Mouse (Mus musculus) gastrocnemius, postnatal 36 days (tissue): ENCODE results near the gene Masp2. TPM values are rescaled to one million over a fixed set of nuclear protein-coding genes. Genes with fewer than 3 reads are reported as not detected.

Source experiments
- DNase-seq, 2 experiments: peaks; one replicate each; pipeline ENCODE4 v3.0.0; 2022
- intact Hi-C: fragments of 180-260 bp; cut with DNase I; formaldehyde crosslinking; loops from one replicate; pipeline ENCODE4 v1.15.1; 2025
- long read RNA-seq, 2 experiments: library from polyadenylated mRNA; stranded (forward); transcript quantifications; one replicate each; pipeline ENCODE4 v2.0.0; 2021
- total RNA-seq, 2 experiments: library from RNA; stranded (reverse); gene quantifications; 2 replicates each; pipeline ENCODE4 v1.2.3; 2021

The Masp2 gene
- total RNA-seq, result under 1 TPM; 0.17 to 0.77 TPM
- long read RNA-seq, experiment 1, partial matches to known transcripts, result 0 of 1 reads
- long read RNA-seq, experiment 1, other reads (novel, unspliced or antisense), result 1 of 1 reads
- long read RNA-seq, experiment 2, result 0 reads

DNA sequence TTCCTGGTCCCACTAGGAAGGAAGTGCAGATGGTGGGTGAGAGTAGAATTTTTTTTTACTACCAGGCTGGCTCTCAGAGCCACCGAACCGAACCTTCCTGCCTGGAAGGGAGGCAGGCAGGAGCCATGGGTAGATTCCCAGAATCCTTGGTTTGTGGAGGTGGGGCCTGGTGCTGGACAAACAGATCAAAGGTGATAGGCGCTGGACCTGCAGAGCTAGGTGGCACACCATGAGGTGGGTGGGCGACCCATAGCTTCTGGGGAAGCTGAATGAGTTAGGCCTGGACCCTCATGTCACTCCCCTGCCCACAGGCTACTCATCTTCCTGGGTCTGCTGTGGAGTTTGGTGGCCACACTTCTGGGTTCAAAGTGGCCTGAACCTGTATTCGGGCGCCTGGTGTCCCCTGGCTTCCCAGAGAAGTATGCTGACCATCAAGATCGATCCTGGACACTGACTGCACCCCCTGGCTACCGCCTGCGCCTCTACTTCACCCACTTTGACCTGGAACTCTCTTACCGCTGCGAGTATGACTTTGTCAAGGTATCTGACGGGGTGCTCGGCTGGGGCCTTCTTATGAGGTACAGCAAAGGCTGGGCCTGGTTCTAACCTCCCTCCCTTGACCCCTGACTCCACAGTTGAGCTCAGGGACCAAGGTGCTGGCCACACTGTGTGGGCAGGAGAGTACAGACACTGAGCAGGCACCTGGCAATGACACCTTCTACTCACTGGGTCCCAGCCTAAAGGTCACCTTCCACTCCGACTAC is at the start of gene Masp2:
TSS of gene Masp2 (plus strand) at position 198 of the 764 bp plus-strand sequence.
- intact Hi-C loops, result no loop called here
- DNase-seq, result no peak

DNA sequence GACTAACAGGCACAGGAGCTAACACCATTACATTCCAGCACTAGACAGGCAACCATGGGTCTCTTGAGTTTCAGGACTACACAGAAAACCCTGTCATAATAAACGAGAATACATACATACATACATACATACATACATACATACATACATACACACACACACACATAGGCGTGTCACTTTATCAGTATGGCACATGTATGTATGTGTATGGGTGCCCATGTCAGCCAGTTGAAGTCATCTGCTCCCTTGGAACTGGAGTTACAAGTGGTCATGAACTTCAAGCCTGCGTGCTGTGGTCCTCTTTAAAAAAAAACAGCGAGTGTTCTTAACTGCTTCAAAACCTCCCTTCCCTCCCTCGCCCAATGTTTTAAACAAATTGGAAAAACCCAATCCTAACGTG is 44.6 kb upstream of the Masp2 start:
- no peak for DNase-seq

DNA sequence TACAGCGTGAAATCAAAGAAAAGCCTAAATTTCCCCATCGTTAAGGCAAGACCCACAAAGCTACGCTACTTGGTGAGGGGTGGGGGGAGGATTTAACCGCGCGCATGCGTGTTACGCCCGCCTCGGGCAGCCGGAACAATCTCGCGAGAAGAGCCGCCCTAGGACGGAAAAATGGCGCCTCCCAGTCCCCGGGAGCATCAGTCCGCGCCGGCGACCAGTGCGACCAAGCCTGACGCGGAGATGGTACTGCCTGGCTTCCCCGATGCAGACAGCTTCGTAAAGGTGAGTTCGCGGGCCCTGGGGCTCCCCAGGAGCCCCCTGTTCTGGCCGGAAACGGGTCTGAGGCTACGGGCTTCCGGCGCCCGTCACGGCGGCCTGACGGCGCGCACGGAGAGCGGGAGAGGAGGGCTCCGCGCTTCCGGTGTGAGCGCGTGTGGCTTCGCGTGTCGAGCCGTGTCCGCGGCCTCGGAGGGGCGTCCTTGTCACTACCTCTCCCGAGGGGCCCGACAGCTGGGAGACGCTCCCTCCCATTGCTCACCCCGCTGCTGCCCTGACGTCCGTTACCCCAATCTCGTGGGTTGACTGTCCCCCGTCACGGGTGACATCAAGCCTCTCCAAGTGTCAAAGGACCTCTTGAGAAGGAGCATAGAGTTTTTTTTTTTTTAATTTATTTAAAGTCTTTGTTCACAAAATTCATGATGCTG is 43.9 kb upstream of the Masp2 start, which contains the start of gene Exosc10:
TSS of gene Exosc10 (plus strand) at position 133 of the 704 bp plus-strand sequence.
- intact Hi-C loops, result no loop called here
- peak; percentile 82 to 83 for DNase-seq

More for the DNA sequence above, 44.6 kb upstream of the Masp2 start:
- intact Hi-C loops, result no loop called here

DNA sequence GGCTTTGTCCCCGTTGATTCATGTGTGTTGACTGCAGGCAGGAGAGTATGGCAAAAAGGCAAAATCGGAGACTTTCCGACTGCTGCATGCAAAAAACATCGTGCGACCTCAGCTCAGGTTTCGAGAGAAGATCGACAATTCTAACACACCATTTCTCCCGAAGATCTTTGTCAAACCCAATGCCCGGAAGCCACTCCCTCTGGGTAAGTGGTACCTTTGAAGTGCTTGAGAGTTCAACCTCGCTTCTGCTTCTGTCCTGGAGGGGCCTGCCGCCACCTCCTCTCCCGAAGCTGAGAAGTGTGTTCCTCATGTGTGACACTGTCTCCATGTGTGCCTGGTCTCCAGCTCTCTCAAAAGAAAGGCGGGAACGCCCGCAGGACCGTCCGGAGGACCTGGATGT is 39.7 kb upstream of the Masp2 start:
- intact Hi-C loops, result no loop called here
- DNase-seq, result no peak

DNA sequence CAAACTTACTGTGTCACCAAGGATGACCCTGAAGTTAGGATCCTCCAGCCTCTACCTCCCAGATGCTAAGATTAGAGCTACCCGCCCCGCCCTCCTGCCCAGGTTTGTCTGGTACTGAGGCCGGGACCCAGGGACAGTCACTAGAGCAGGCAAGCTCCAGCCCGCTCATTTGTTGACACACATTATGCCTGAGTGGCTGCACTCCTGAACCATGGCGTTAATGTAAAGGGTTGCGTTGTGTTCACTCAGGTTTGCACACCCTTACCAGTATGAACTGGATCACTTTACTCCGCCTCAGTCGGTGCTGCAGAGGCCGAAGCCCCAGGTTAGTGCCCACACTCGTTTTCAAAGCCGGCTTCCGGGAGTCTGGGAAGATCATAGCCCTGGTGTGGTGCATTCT is 38.8 kb upstream of the Masp2 start:
- intact Hi-C loops, result no loop called here
- no peak for DNase-seq

DNA sequence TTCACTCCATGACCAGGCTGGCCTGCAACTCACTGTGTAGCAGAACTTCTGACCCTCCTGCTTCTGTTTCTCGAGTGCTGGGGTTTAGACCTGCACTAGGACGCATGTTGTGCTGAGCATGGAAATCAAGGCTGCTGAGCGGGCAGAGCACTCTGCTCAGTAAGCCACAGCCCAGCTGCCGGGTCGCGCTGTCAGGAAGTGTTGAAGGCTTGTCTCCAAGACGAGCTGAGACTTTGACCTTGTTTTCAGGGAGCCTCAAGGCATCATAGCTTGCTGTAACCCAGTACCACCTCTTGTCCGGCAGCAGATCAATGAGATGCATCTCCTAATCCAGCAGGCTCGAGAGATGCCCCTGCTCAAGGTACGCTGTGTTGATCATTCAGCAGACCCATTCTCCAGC is 32.2 kb upstream of the Masp2 start:
- no peak for DNase-seq
- intact Hi-C loops, result no loop called here

DNA sequence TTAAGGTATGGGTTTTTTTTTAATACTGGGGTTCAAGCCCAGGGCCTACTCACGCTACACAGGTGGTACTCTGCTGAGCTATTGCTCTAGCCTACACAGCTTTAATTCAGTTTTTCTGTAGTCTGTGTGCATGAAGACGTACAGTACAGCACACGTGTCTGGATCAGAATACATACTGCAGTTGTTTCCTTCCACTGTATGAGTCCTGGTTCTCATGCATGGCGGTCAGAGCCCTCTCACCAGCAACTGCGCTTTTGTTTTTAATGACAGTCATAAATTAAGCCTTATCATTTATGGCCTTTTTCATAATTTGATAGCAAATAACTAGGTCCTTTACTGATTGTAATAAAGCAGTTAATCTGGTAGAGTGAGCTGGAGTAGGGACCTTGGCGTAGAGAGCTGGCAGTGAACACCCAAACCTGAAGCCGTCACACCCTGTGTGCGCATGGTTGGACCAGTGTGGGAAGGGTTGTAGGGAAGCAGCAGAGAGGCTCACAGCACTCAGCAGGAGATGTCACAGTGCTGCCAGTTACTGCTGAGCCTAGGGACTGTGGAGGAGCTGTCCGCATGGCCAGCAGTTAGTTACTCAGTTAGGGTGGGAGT is 31.6 kb upstream of the Masp2 start:
- DNase-seq, result no peak
- intact Hi-C loops, result no loop called here

DNA sequence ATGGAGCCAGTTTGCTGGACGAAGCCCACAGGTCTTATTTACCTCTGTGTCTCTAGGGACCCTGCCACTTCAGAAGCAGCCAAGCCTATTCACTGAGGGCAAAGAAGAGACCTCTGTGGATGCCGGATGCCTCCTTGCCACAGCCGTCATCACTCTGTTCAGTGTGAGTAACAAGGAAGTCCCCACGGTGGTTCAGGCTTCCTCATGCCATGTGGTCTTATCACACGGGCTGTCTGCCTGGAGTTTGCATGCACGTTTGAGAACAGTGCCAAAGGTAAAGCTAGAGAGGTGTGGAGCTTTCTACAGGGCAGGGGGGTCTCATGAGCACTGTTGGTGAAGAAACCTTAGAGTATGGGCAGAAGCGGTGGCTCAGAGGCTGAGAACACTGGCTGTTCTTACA is 29.1 kb upstream of the Masp2 start:
- intact Hi-C loops, result loop anchor here (2.0 kb wide), 1 partner anchor 26 kb away; no protein-coding TSS in a partner anchor
- no peak for DNase-seq

DNA sequence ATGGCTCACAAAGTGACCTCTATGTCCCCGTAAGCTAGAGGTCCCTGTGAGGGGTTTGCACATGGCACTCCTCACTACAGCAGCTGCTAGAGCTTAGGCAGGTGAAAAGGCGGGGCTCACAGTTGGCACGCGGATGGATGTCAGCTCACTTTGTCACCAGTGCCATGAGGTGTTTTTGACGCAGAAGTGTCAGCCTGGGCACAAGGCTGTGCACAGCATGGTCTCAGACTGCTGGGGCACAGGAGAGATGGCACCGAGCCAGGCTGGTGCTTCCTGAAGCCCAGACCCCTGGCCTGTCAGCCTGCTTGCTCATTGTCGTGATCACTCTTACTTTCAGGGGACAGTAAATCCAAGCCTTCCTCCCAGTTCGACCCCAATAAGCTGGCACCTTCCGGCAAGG is 21.6 kb upstream of the Masp2 start:
- no peak for DNase-seq
- intact Hi-C loops, result no loop called here

DNA sequence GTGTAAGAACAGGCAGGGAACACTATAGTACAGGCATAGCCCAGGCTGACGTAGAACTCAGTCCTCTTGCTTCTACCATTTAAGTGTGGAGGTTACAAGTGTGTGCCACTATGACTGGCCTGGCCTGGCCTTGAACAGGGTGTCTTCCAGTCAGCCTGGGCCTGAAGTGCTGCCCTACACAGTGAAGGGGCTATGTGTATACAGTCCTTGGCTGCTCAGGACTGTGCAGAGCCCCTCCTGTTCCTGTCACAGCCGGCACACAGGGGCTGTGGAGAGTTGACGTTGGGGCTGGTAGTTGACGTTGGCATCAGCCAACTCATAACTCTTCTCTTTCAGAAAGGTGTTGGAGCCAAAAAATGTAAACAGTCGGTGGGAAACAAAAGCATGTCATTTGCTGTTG is 20.9 kb upstream of the Masp2 start:
- DNase-seq, result no peak

DNA sequence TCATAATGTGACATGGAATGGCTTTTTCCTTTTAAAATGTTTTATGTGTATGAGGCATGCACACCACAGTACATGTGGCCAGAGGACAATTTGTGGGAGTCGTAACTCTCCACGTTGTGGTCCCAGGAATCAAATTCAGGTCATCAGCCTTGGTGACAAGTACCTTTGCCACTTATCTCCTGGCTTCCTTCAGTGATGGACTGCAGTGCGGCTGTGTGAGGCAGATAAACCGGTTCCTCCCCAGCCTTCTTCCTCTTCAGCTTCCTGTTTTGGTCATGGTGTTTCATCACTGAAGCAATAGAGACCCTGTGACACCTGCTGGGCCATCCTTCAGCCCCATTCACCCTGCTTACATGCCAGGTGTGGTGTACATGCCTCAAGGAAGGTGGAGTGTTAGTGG is 19.1 kb upstream of the Masp2 start:
- DNase-seq, result no peak
- intact Hi-C loops, result no loop called here

More for the DNA sequence above, 20.9 kb upstream of the Masp2 start:
- intact Hi-C loops, result no loop called here

DNA sequence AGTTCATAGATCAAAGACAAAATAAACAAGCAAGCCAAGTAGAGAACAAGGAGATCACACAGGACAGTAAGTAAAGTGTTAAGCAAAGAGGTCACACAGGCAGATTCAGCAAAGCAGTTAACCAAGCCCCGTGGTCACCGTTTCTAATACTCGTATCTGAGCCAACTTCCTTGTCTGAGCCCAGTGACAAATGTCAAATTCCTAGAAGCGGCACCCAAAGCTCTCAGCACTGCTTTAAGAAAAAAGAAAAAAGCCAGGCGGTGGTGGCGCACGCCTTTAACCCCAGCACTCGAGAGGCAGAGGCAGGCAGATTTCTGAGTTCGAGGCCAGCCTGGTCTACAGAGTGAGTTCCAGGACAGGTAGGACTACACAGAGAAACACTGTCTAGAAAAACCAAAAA is 15.7 kb upstream of the Masp2 start:
- intact Hi-C loops, result no loop called here
- no peak for DNase-seq

DNA sequence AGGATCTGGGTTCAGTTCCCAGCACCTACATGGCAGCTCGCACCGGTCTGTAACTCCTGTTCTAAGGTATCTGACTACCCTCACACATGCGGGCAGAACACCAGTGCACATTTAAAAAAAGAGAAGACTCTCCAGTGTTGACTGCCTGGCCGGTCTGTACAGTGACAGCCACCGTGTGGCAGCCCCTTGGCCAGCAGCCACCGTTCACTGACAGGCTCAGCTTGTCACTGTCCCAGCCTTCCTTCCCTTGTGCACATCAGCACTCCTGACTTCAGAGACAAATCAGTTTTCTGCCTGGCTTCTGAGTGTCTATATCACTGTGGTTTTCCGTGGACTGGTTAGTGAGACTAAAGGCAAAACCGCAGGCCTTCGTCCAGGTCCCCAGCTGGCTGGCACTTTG is 13.6 kb upstream of the Masp2 start:
- intact Hi-C loops, result no loop called here
- DNase-seq, result no peak

DNA sequence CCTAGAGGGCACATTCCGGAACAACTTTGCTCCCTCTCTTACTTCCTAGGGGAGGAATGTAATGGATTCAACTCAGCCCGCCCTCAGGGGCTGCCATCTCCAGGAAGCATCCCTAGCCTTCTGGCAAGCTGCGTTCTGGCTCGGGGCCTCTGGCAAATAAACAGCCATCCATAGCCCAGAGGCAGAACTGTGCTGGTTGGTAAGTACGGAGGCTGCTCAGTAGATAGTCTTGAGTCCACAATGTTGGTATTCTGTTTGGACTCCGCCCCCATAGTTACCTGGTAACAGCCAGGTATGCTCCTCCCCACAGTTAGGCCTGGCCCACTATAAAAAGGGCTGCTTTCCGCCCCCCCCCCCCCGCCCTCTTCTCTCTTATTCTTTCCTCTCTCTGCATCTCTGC is 12.8 kb upstream of the Masp2 start:
- no peak for DNase-seq
- intact Hi-C loops, result no loop called here

DNA sequence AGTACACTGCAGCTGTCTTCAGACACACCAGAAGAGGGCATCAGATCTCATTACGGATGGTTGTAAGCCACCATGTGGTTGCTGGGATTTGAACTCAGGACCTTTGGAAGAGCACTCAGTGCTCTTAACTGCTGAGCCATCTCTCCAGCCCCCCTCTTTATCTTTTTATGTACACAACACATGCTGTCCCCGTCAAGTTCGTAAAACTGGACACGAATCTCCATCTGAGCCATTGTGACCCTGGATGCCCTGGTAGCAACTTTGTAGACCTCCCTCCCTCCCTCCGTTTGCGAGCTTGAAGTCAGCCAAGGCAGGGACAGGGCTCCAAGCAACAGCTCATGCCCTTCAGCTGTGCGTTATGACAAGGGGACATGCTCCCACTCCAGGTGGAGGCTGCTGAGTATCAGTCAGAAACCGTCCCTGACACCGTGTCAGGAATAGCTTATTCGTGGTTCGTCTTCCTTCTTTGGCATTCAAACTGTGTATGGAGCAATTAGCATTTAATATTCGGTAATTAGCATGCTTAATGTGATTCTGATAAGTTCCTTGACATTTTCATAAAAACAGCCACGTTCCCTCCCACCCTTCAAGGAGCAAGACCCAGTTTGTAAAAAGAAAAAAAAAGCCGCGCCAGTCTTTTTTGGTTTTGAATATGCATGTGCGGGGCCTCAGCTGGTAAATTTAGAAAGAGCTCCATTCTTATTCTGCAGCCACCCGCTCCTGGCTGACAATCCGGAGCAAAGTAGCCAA is 11.8 kb upstream of the Masp2 start:
- intact Hi-C loops, result no loop called here
- no peak for DNase-seq

DNA sequence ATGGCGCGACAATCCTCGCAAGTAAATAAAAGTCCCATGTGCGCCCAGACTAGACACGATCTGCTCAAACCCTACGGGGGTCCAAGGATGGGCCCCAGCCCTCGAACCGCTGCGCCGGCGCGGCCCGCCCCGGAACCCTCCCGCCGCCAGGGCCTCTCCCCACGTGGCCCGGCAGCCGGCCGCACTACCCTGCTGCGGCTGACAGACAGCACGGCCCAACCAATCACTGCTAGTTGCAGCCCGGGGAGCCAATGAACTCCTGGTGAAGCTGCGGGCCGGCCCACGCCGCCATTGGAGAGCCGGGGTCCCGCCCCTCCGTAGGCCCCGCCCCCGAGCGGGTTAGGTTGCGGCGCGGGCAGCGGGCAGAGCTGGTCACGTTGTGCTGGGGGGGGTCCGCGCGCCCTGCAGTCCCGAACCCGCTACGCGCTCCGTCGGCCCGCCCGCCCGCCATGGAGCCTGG is 11.2 kb upstream of the Masp2 start, which contains the start of gene Srm:
TSS of gene Srm (plus strand) at position 333 of the 460 bp plus-strand sequence.
- DNase-seq, result peak; percentile 93 to 98
- intact Hi-C loops, result no loop called here

DNA sequence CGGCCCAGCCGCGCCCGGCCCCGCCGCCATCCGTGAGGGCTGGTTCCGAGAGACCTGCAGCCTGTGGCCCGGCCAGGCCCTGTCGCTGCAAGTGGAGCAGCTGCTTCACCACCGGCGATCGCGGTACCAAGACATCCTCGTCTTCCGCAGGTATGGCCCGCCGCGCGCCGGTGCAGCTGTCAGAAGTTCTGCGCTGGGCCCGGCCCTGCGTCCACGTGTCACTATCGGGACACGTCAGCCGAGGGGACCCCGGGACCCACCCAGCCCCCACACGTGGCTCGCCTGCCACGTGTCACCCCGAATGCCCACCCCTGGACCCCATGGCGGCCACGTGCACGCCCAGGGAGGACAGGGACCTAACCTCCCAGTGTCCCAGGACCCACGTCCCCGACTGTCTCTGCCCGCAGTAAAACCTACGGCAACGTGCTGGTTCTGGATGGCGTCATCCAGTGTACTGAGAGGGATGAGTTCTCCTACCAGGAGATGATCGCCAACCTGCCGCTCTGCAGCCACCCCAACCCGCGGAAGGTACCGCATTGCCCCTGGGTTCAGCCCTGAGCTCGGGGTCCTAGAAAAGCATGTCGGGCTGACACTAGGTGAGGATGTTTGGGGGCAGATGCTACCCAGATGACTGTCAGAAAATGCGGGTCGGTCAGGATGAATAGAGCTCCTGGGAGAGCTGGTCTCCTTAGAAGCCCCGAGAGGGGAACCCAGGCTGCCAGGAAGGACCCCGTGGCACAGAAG is 10.5 kb upstream of the Masp2 start:
- no peak for DNase-seq
- intact Hi-C loops, result no loop called here

DNA sequence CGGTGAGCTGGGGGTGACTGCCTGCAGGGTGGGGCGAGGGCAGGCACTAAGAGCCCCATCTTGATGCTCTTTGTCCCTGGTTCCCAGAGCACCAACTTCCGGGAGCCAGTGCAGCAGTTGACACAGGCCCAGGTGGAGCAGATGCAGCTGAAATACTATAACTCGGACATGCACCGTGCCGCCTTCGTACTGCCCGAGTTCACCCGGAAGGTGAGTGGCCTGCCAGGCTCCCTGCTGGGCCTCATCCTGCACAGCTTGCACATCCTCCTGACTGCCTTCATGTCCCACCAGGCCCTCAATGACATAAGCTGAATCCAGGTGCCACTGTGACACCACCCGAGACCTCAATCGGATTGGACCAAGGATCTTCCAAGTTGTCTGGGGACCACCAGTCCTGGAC is 8.4 kb upstream of the Masp2 start:
- intact Hi-C loops, result no loop called here
- DNase-seq, result no peak

DNA sequence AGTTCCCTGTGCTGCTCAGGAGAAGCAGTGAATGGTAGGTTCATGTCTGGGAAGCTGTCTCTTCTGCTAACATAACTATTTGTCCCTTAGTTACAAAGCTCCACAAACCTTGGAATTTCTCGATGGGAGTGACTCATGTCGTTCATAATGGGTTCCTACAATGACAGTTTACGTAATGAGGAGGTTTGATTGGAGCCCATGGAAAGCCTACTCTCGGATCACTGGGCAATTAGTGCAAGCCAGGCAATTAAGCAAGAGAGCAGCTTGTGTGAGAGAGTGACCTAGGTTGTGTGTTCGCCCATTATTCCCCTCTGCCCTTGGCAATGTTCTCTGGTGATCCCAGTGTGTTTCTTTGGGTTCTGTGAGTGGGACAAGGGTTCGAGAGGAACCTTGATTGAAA is 6.4 kb upstream of the Masp2 start:
- DNase-seq, result no peak
- intact Hi-C loops, result no loop called here

DNA sequence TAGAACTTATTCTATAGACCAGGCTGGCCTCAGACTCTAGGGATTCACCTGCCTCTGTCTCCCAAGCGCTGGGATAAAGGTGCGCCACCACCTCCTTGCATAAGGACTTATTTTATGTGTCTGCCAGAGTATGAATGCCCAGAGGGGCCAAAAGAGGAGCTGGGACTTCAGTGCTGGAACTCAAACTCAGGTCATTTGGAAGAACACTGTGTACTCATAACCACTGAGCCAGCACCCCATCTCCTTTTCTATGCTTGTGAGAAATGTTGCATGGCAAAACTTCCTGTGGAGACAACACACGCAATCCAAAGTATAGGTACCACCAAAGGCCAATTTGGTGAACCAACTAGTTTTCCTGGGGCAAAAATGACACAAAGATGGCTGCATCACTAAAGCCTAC is 5.6 kb upstream of the Masp2 start:
- no peak for DNase-seq
- intact Hi-C loops, result no loop called here
